Comparison of ENCODE assay signal across 8 mouse cellular contexts in the genomic region with DNA sequence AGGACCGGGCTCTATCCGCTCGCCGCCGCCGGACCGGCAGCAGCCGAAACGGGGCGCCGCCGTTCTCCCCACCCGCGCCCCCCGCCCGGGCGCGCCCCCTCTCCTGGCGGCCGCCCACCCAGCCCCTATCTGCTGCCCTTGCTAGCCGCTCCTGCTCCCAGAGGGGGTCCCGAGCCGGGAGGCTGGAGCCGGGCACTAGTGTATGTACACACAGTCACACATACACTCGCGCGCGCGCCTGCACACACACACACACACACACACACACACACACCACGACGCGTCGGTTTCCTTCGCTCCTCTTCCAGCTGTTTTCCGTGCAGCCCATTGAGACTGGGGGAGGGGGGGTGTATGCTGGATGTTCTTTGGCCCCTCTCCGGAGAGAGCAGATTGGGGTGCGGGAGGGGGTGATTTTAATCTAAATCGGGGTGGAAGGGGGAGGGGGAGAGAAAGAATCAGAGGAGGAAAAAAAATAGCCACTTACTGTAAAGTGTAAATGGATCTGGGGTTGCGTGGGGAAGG. TPM values are rescaled to one million over a fixed set of nuclear protein-coding genes. Genes with fewer than 3 reads are reported as not detected.
DNase-seq lines count a peak whose midpoint lies in the region; ATAC-seq and TF ChIP-seq lines count a peak whose summit lies in the region.

No protein-coding gene starts in this region.

- TF ChIP-seq CTCF in liver, adult 2 months (IDR thresholded peaks at IDR 0.05; ENCODE audit: low read depth, low read length) = no peak

- no peaks in the 10 kb centered on the region for H3K9me3 ChIP-seq in intestine, embryonic 15.5 days
- H3K9me3 ChIP-seq in stomach, embryonic 16.5 days (replicated peaks; ENCODE audit: control insufficient read depth, low read length) = no peaks in the 10 kb centered on the region

- peak overlapping the region; percentile 80 for H3ac ChIP-seq in myocyte (ENCODE audit: control insufficient read depth, insufficient read length)

- no peaks in the 10 kb centered on the region for H3K27me3 ChIP-seq in intestine, embryonic 15.5 days (replicated peaks)
- no peaks in the 10 kb centered on the region for H3K27me3 ChIP-seq in liver, adult 2 months (ENCODE audit: control insufficient read depth, insufficient read depth, low read length)
- H3K27me3 ChIP-seq in myocyte (ENCODE audit: control insufficient read depth, insufficient read depth, insufficient read length) = no peaks in the 10 kb centered on the region
- H3K27me3 ChIP-seq in stomach, embryonic 16.5 days (ENCODE audit: control insufficient read depth, insufficient read depth, low read length) = no peaks in the 10 kb centered on the region

- H3K4me2 ChIP-seq in intestine, embryonic 15.5 days (replicated peaks) = peak overlapping the region; percentile 93
- peak overlapping the region; percentile 45 for H3K4me2 ChIP-seq in myocyte (ENCODE audit: low read depth)
- H3K4me2 ChIP-seq in stomach, embryonic 16.5 days (ENCODE audit: low read depth, low read length) = peak overlapping the region; percentile 62

- no peak for ATAC-seq in cerebellum, adult (ENCODE audit: insufficient number of reproducible peaks, low FRiP score, low TSS enrichment)
- ATAC-seq in intestine, embryonic 15.5 days = peak; percentile 42
- peak; percentile 24; the same call in 1 of the 2 replicates for ATAC-seq in stomach, embryonic 16.5 days (ENCODE audit: insufficient read depth, low FRiP score)

- H3K27ac ChIP-seq in intestine, embryonic 15.5 days = peak overlapping the region; percentile 91
- peak overlapping the region; percentile 94 for H3K27ac ChIP-seq in liver, adult 2 months (replicated peaks; ENCODE audit: insufficient read depth, low read depth, low read length)
- peak overlapping the region; percentile 97 for H3K27ac ChIP-seq in stomach, embryonic 16.5 days (ENCODE audit: low read length)

- no peak for TF ChIP-seq POLR2A in liver, adult 2 months (IDR thresholded peaks at IDR 0.05; ENCODE audit: extremely low read depth, insufficient read depth, low read length)
- peak; percentile 13 for TF ChIP-seq POLR2A in myocyte (IDR thresholded peaks at IDR 0.05; ENCODE audit: insufficient read length, low read depth)

- peak overlapping the region; percentile 92 for H3K9ac ChIP-seq in intestine, embryonic 15.5 days
- H3K9ac ChIP-seq in liver, adult 2 months (ENCODE audit: low read depth, low read length) = peak overlapping the region; percentile 99
- peak overlapping the region; percentile 97 for H3K9ac ChIP-seq in stomach, embryonic 16.5 days (ENCODE audit: low read length)

- peaks cover 26% of the 10 kb centered on the region for H3K4me1 ChIP-seq in intestine, embryonic 15.5 days (replicated peaks)
- peaks cover 19% of the 10 kb centered on the region for H3K4me1 ChIP-seq in liver, adult 2 months (ENCODE audit: control insufficient read depth, insufficient read depth, low read length)
- peaks cover 31% of the 10 kb centered on the region for H3K4me1 ChIP-seq in stomach, embryonic 16.5 days (ENCODE audit: control insufficient read depth, insufficient read depth, low read length)

- H3K36me3 ChIP-seq in intestine, embryonic 15.5 days = no peaks in the 10 kb centered on the region
- H3K36me3 ChIP-seq in liver, adult 2 months (ENCODE audit: control insufficient read depth, insufficient read depth, low read length) = no peaks in the 10 kb centered on the region
- no peaks in the 10 kb centered on the region for H3K36me3 ChIP-seq in myocyte (ENCODE audit: control insufficient read depth, insufficient read depth)
- no peaks in the 10 kb centered on the region for H3K36me3 ChIP-seq in stomach, embryonic 16.5 days (ENCODE audit: control insufficient read depth, insufficient read depth, low read length)

- peaks cover 7% of the 10 kb centered on the region; the same call in 1 of the 2 replicates for H3K79me2 ChIP-seq in liver, adult 2 months (ENCODE audit: control insufficient read depth, insufficient read depth, low read length)
- peaks cover 36% of the 10 kb centered on the region for H3K79me2 ChIP-seq in myocyte (ENCODE audit: control insufficient read depth, insufficient read depth)

- WGBS in intestine, embryonic 15.5 days = 0% methylated on average over 33 of the region's 39 CpGs
- 1% methylated on average over 34 of the region's 39 CpGs for WGBS in liver, adult 2 months
- WGBS in stomach, embryonic 16.5 days = under 1% methylated on average over 22 of the region's 39 CpGs

- H3K4me3 ChIP-seq in intestine, embryonic 15.5 days (replicated peaks) = peak overlapping the region; percentile 91
- H3K4me3 ChIP-seq in liver, adult 2 months (ENCODE audit: insufficient read depth, low read depth, low read length) = peak overlapping the region; percentile 98
- H3K4me3 ChIP-seq in myocyte = peak overlapping the region; percentile 88
- H3K4me3 ChIP-seq in stomach, embryonic 16.5 days (replicated peaks; ENCODE audit: low read length) = peak overlapping the region; percentile 95

- DNase-seq in cerebellum, adult 8-10 months = peak; percentile 54
- DNase-seq in cerebellum, adult 9-11 months = peak; percentile 76
- DNase-seq in gastrocnemius, adult 8-10 months (ENCODE audit: low spot score in 2 of 2) = peak; percentile 24 to 43
- no peak for DNase-seq in liver, adult 2 months (ENCODE audit: extremely low read depth, low read depth, low spot score)

TF ChIP-seq in myocyte, 11 proteins besides CTCF, POLR2A, EP300 and RAD21:
- peak in 2 of 3 experiments; percentile 24 to 46 for TF ChIP-seq MYOD1 (IDR thresholded peaks at IDR 0.05; ENCODE audit: control insufficient read depth in 1 of 3, insufficient read length in 2 of 3, low read depth in 2 of 3)
- TF ChIP-seq MYOG (IDR thresholded peaks at IDR 0.05; ENCODE audit: control insufficient read depth in 1 of 3, insufficient read depth in 1 of 3, insufficient read length in 2 of 3, low read depth in 2 of 3) = peak in 2 of 3 experiments; percentile 56 to 67
- peak; percentile 2 for TF ChIP-seq REST (IDR thresholded peaks at IDR 0.05; ENCODE audit: insufficient read depth, insufficient read length)
- TF ChIP-seq TCF12 (IDR thresholded peaks at IDR 0.05; ENCODE audit: insufficient read depth, poor library complexity, severe bottlenecking) = no peak

RNA-seq across cellular contexts. Expression of gene Atxn1, which starts 0.4 kb away (rescaled TPM):
- total RNA-seq in gastrocnemius, adult 8-10 months (2022) = 10 to 100 TPM; 40.3 to 60.6 (median 42.9) TPM
- 5.7 and 6.1 TPM in 2 replicates for polyA plus RNA-seq in intestine, embryonic 15.5 days (2015; fragmentation: Nextera tagmentation; extraction: Ambion mirVana)
- 7.8 and 8.7 TPM in 2 replicates for total RNA-seq in liver, adult 2 months (2014; rRNA removed)
- polyA plus RNA-seq in liver, adult 2 months (2012; rRNA removed) = 7.7 and 8.3 TPM in 2 replicates
- 2.5 TPM for polyA plus RNA-seq in myocyte (2012; fragmentation: generic; extraction: Trizol)
- polyA plus RNA-seq in stomach, embryonic 16.5 days (2015; fragmentation: Nextera tagmentation; extraction: Ambion mirVana) = 7.8 and 8.0 TPM in 2 replicates
